Mouse (Mus musculus) heart, postnatal 0 days (tissue): ENCODE data around the gene Abhd14a. TPM values are rescaled to one million over a fixed set of nuclear protein-coding genes. Genes with fewer than 3 reads are reported as not detected.

Source experiments
- ATAC-seq: fragments of 200-750 bp; cut with Nextera tagmentation; 2 replicates; pipeline ENCODE4 v1.8.0; 2017; ENCODE audit warnings: low read depth, moderate number of reproducible peaks, moderate library complexity; ENCODE audit not compliant: insufficient read depth
- DNase-seq: peaks from one replicate; pipeline ENCODE4 v3.0.0-alpha.2; 2016; ENCODE audit warnings: low spot score
- H3K27ac ChIP-seq: fragments of 300-500 bp; sonication (generic); 2 replicates; pipeline ENCODE4 v1.5.1; 2014; ENCODE audit warnings: low read depth, mild to moderate bottlenecking
- H3K27me3 ChIP-seq: fragments of 300-500 bp; sonication (generic); 2 replicates; pipeline ENCODE4 v1.6.1; 2014; ENCODE audit warnings: low read length, mixed read lengths; ENCODE audit not compliant: control insufficient read depth, insufficient read depth
- H3K36me3 ChIP-seq: fragments of 300-500 bp; sonication (generic); replicated peaks from 2 replicates; pipeline ENCODE4 v1.6.1; 2014; ENCODE audit warnings: low read length, mixed read lengths; ENCODE audit not compliant: control insufficient read depth, insufficient read depth
- H3K4me1 ChIP-seq: fragments of 300-500 bp; sonication (generic); 2 replicates; pipeline ENCODE4 v1.6.1; 2014; ENCODE audit warnings: antibody characterized with exemption; ENCODE audit not compliant: control insufficient read depth, insufficient read depth
- H3K4me2 ChIP-seq: fragments of 300-500 bp; sonication (generic); 2 replicates; pipeline ENCODE4 v1.6.1; 2014; ENCODE audit warnings: low read depth, mild to moderate bottlenecking, low read length, moderate library complexity
- H3K4me3 ChIP-seq: fragments of 300-500 bp; sonication (generic); 2 replicates; pipeline ENCODE4 v1.5.1; 2014; ENCODE audit warnings: low read depth, low read length
- H3K9ac ChIP-seq: fragments of 300-500 bp; sonication (generic); replicated peaks from 2 replicates; pipeline ENCODE4 v1.6.1; 2014; ENCODE audit warnings: low read depth, low read length, mixed read lengths
- H3K9me3 ChIP-seq: fragments of 300-500 bp; sonication (generic); replicated peaks from 2 replicates; pipeline ENCODE4 v1.6.1; 2016; ENCODE audit warnings: low read length; ENCODE audit not compliant: control insufficient read depth
- CTCF ChIP-seq: IDR thresholded peaks from 2 replicates; pipeline ENCODE4 v1.5.1; 2016; ENCODE audit warnings: antibody characterized with exemption, control low read depth, low read depth
- EP300 ChIP-seq: IDR thresholded peaks from 2 replicates; pipeline ENCODE4 v1.6.1; 2016; ENCODE audit warnings: antibody characterized with exemption, low read depth
- WGBS: fragments of 180-500 bp; shearing (Covaris S2); extraction: QIAGEN DNeasy Blood & Tissue Kit; methylation state at CpG from one replicate; pipeline ENCODE4 v1.1.7; 2014; 5-methylcytosine and 5-hydroxymethylcytosine counted together
- polyA plus RNA-seq: library from polyadenylated mRNA; unstranded; fragments of >200 nt; fragmentation: Nextera tagmentation; extraction: Ambion mirVana; gene quantifications from 2 replicates; pipeline ENCODE4 v1.2.1, GENCODE M21; 2015
- total RNA-seq: library from RNA; depleted of rRNA; stranded (reverse); fragments of >200 nt; gene quantifications from 2 replicates; pipeline ENCODE4 v1.2.3, GENCODE M21; 2014; ENCODE audit warnings: low replicate concordance

Abhd14a gene
- total and polyA plus RNA-seq, 2 experiments from 2014 or later = 45.8 to 64.8 TPM

DNA sequence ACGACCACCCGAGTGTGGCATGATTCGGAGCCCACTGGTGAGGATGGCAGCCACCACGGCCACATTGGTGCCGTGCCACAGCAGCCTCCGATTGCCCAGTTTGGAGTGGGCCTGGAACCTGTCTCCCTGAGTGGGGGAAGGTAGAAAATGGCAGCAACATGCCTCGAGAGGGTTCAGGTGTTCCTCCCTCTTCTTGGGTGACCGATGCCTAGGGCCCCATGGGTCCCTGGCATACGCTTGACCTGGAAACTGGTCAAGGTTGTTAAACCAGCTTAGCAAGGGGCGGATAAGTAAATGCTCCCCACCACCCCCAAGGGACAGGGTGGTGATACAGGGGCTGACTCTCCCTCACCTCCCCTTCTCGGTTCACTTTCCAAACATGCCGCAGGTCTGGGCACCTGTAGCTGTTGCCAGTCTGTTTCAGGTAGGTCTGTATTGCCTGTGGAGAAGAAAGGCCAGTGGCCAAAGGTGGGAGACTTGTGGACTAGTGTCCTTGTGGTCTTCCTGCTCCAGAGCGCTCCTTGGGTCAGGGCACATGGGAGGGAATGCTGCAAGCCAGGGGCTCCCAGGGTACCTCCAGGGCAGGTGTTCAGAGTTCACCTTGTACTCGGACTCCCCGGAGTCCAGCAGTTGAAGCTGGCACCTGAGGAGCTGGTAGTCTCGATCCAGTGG, 25.7 kb upstream of the Abhd14a start:
- DNase-seq = no peak

DNA sequence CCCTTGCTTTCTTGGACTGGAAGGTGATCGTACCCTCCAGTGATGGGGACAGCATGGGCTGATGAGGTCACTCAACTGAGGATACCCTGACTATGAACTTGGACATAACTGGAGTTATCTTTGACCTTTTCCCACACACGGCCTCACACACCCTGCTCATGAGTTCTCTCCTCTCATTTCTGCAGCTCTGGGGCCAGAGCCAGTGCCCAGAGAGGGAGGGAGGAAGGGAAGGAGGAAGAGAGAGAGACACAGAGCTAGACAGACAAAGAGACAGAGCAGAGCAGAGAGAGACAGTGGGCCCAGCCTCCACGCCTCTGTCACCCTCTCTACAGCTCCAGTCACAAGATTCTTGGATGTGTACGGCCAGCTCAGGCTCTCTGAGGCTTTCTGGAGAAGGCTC, 24.8 kb upstream of the Abhd14a start:
- Histone ChIP-seq H3K4me2 (no peak overlapping the region), H3K27ac (peak overlapping the region; percentile 32), H3K27me3 (no peaks in the 10 kb centered on the region), H3K4me1 (peaks cover 21% of the 10 kb centered on the region), H3K4me3 (no peak overlapping the region), H3K9ac (no peak overlapping the region), H3K9me3 (no peaks in the 10 kb centered on the region), H3K36me3 (no peaks in the 10 kb centered on the region)
- ATAC-seq = no peak
- no peak for TF ChIP-seq EP300
- no peak for TF ChIP-seq CTCF
- no peak for DNase-seq
- 45% methylated on average over 4 of the region's 4 CpGs for WGBS

More for the DNA sequence above, 25.7 kb upstream of the Abhd14a start:
- Histone ChIP-seq H3K4me3 (no peak overlapping the region), H3K9me3 (no peaks in the 10 kb centered on the region), H3K9ac (no peak overlapping the region), H3K27ac (peak overlapping the region; percentile 32; the same call in 1 of the 2 replicates), H3K4me2 (no peak overlapping the region), H3K4me1 (peaks cover 30% of the 10 kb centered on the region), H3K36me3 (no peaks in the 10 kb centered on the region), H3K27me3 (no peaks in the 10 kb centered on the region)
- 96% methylated on average over 16 of the region's 16 CpGs for WGBS
- TF ChIP-seq EP300 (no peak), CTCF (no peak)
- ATAC-seq = no peak

DNA sequence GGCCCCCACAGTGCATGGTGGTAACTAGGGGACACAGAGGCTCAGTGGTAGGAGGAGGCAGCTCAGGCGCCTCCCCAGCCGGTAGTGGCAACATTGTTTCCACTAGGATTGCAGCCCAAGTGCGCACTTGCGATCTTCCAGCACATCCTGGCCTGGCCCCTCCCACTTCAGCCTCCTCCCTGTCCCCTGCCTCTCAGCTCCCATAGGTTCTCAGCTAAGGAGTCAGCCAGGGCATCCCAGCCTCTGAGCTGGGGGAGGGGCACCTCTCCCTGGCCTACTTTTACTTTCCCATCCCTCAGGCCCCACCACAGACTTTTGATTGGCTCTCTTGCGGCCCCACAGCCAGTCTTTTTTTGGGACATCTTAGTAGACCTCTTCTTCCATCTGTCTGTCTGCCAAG, 24.4 kb upstream of the Abhd14a start:
- peak overlapping the region; percentile 35; the same call in 1 of the 2 replicates for H3K4me2 ChIP-seq
- H3K9me3 ChIP-seq = no peaks in the 10 kb centered on the region
- H3K27me3 ChIP-seq = no peaks in the 10 kb centered on the region
- 17% methylated on average over 5 of the region's 5 CpGs for WGBS
- no peak for TF ChIP-seq EP300
- TF ChIP-seq CTCF = no peak
- peak; percentile 73 for DNase-seq
- no peak overlapping the region for H3K4me3 ChIP-seq
- no peak overlapping the region for H3K9ac ChIP-seq
- H3K27ac ChIP-seq = peak overlapping the region; percentile 32; the same call in 1 of the 2 replicates
- no peaks in the 10 kb centered on the region for H3K36me3 ChIP-seq
- ATAC-seq = peak; percentile 23
- H3K4me1 ChIP-seq = peaks cover 20% of the 10 kb centered on the region

- no peaks in the 10 kb centered on the region for H3K27me3 ChIP-seq
- DNase-seq (no peak), ATAC-seq (no peak)
- no peaks in the 10 kb centered on the region for H3K36me3 ChIP-seq
- H3K9ac ChIP-seq = no peak overlapping the region
- no peak overlapping the region for H3K27ac ChIP-seq
- TF ChIP-seq CTCF (no peak), EP300 (no peak)
- H3K9me3 ChIP-seq = no peaks in the 10 kb centered on the region
- WGBS = 71% methylated on average over 14 of the region's 14 CpGs
- H3K4me3 ChIP-seq = no peak overlapping the region
- peak overlapping the region; percentile 35; the same call in 1 of the 2 replicates for H3K4me2 ChIP-seq
- peaks cover 15% of the 10 kb centered on the region for H3K4me1 ChIP-seq
Measured at GRCm38 (mm10) chr9:106470991-106471750, 23.7 kb upstream of the Abhd14a start.

- Histone ChIP-seq H3K27me3 (peaks cover 6% of the 10 kb centered on the region; the same call in 1 of the 2 replicates), H3K9ac (no peak overlapping the region), H3K9me3 (no peaks in the 10 kb centered on the region), H3K4me1 (peaks cover 11% of the 10 kb centered on the region), H3K4me3 (no peak overlapping the region), H3K36me3 (no peaks in the 10 kb centered on the region), H3K4me2 (no peak overlapping the region), H3K27ac (no peak overlapping the region)
- no peak for DNase-seq
- WGBS = 53% methylated on average over 9 of the region's 9 CpGs
- no peak for ATAC-seq
- TF ChIP-seq CTCF (no peak), EP300 (no peak)
Measured at GRCm38 (mm10) chr9:106469776-106470175, 22.3 kb upstream of the Abhd14a start.
